Mouse (Mus musculus): ENCODE data around the gene Dctn5. TPM values are rescaled to one million over a fixed set of nuclear protein-coding genes. Genes with fewer than 3 reads are reported as not detected.
A peak's percentile ranks its signal among the peaks of the same experiment; 100 is the strongest.

The Dctn5 gene
- polyA plus RNA-seq, 1 experiment from 2014 or later: 162 TPM

DNA sequence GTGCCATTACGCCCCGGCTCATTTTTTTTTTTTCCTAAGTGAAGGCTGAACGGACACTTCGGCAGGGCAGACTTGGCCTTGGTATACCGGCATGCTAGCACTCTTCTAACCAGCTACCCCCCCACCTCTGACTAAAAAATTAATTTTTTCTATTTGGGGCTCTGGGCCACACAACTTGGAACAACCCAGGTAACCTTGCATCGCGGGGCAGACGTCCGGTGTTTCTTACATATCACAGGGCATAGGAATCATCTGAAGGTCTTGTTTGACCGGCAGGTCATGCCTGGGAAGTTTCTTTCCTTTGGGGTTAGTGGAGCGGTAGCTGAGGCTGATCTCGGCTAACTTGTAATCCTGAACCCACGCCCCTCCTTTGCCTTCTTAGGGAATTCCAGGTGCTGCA is 25.6 kb downstream of the Dctn5 start:
- Histone ChIP-seq H3K36me3 (ENCODE audit: control insufficient read depth, insufficient read depth, low read length) (peaks cover 26% of the 10 kb centered on the region), H3K4me3 (ENCODE audit: low read depth, low read length) (peak overlapping the region; percentile 58), H3K9me3 (replicated peaks; ENCODE audit: control insufficient read depth, low read length) (no peaks in the 10 kb centered on the region), H3K27ac (ENCODE audit: low read depth, low read length) (peak overlapping the region; percentile 84), H3K4me1 (ENCODE audit: control insufficient read depth, insufficient read depth, low read length) (peaks cover 18% of the 10 kb centered on the region), H3K9ac (ENCODE audit: low read length) (peak overlapping the region; percentile 79), H3K27me3 (replicated peaks; ENCODE audit: control insufficient read depth, insufficient read depth, low read length) (no peaks in the 10 kb centered on the region), H3K4me2 (ENCODE audit: low read length) (peak overlapping the region; percentile 92)
- DNase-seq (ENCODE audit: low spot score): no peak
- 3% methylated on average over 13 of the region's 13 CpGs for WGBS
- ATAC-seq: no peak

DNA sequence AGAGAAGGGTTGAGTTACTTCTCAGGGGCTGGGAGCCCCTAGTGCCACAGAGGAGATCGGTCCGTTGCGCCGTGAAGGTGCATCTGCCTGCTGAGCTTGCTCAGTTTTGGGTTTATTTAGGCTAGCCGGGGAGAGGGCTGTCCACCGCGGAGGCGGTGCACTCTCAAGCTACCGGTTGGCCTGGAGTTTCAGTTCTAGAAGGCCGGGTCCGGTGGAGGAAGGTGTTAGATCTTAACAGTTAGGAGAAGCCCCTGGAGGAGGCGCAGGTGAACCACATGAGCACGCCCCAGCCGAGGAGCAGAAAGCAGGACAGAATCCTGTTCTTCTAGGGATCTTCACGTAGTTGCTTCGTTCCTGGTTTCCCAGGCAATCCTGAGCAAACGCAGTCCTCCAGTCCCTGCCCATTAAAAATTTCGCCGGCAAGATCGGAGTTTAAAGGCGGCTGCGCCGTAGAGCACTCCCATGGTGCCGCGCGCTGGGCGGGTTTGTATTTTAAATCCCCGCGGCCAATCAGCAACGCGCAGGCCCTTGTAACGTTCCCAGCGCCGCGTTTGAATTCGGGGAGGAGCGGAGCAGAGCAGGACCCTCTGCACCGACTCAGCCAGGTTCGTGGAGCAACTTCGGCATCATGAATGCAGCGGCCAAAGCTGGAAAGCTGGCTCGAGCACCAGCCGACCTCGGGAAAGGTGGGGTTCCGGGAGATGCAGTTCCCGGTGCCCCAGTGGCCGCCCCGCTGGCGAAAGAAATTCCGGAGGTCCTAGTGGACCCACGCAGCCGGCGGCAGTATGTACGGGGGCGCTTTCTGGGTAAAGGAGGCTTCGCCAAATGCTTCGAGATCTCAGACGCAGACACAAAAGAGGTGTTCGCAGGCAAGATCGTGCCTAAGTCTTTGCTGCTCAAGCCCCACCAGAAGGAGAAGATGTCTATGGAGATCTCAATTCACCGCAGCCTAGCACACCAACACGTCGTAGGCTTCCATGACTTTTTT is 26.4 kb downstream of the Dctn5 start, which contains the start of gene Plk1:
TSS of gene Plk1 (plus strand) at position 525 of the 988 bp plus-strand sequence.
- peaks cover 18% of the 10 kb centered on the region for H3K4me1 ChIP-seq (ENCODE audit: control insufficient read depth, insufficient read depth, low read length)
- peak; percentile 94 for DNase-seq (ENCODE audit: low spot score)
- no peaks in the 10 kb centered on the region for H3K9me3 ChIP-seq (replicated peaks; ENCODE audit: control insufficient read depth, low read length)
- peak within 1 kb of the TSS; percentile 58 for H3K4me3 ChIP-seq (ENCODE audit: low read depth, low read length)
- peak within 1 kb of the TSS; percentile 84 for H3K27ac ChIP-seq (ENCODE audit: low read depth, low read length)
- peak; percentile 96 for ATAC-seq
- WGBS: under 1% methylated on average over 63 of the region's 63 CpGs
- peak within 1 kb of the TSS; percentile 92 for H3K4me2 ChIP-seq (ENCODE audit: low read length)
- H3K27me3 ChIP-seq (replicated peaks; ENCODE audit: control insufficient read depth, insufficient read depth, low read length): no peaks in the 10 kb centered on the region
- peaks cover 30% of the 10 kb centered on the region for H3K36me3 ChIP-seq (ENCODE audit: control insufficient read depth, insufficient read depth, low read length)
- H3K9ac ChIP-seq (ENCODE audit: low read length): peak within 1 kb of the TSS; percentile 79

DNA sequence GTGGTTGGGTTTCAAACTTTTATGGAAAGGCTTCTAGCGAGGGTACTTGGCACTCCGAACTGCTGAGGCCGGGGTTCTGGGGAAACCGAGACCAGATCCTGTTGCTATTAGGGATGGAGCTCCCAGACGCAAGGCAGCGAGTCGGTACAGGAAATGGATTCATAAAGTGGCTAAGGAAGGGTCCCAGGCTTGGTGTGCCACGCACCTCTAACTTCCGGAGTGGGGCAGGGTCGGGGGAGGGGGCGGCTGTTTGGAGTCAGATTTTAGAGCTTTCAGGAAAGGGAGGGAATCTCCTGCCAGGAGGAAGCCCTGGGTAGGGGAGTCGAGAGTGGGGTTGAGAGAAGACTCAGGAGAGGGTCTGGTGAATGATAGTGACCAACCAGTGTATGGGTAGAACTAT is 27.2 kb downstream of the Dctn5 start:
- under 1% methylated on average over 12 of the region's 12 CpGs for WGBS
- H3K9ac ChIP-seq (ENCODE audit: low read length): peak overlapping the region; percentile 79
- no peak for DNase-seq (ENCODE audit: low spot score)

DNA sequence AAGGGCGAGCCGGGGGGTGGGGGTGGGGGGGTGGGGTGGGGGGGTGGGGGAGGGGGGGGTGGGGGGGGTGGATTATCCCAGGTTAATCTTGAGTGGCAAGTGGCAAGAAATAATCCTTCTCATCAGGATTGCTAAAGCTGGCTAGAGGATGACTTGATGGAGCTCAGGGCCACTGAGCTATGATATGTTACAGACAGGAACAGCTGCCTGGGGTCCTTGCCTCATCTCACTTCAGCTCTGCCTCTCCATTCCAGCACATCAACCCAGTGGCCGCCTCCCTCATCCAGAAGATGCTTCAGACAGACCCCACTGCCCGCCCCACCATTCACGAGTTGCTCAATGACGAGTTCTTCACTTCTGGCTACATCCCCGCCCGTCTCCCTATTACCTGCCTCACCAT is 30.9 kb downstream of the Dctn5 start:
- H3K4me2 ChIP-seq (ENCODE audit: low read length): no peak overlapping the region
- no peak for ATAC-seq
- no peak overlapping the region for H3K4me3 ChIP-seq (ENCODE audit: low read depth, low read length)
- 95% methylated on average over 6 of the region's 8 CpGs for WGBS
- H3K9me3 ChIP-seq (replicated peaks; ENCODE audit: control insufficient read depth, low read length): no peaks in the 10 kb centered on the region
- no peaks in the 10 kb centered on the region for H3K27me3 ChIP-seq (replicated peaks; ENCODE audit: control insufficient read depth, insufficient read depth, low read length)
- DNase-seq (ENCODE audit: low spot score): no peak
- no peak overlapping the region for H3K9ac ChIP-seq (ENCODE audit: low read length)
- peaks cover 74% of the 10 kb centered on the region for H3K36me3 ChIP-seq (ENCODE audit: control insufficient read depth, insufficient read depth, low read length)
- H3K27ac ChIP-seq (ENCODE audit: low read depth, low read length): no peak overlapping the region
- peaks cover 11% of the 10 kb centered on the region for H3K4me1 ChIP-seq (ENCODE audit: control insufficient read depth, insufficient read depth, low read length)

More for the DNA sequence above, 27.2 kb downstream of the Dctn5 start:
- H3K4me1 ChIP-seq (ENCODE audit: control insufficient read depth, insufficient read depth, low read length): peaks cover 18% of the 10 kb centered on the region
- no peak for ATAC-seq
- H3K27me3 ChIP-seq (replicated peaks; ENCODE audit: control insufficient read depth, insufficient read depth, low read length): no peaks in the 10 kb centered on the region
- H3K4me3 ChIP-seq (ENCODE audit: low read depth, low read length): peak overlapping the region; percentile 58
- H3K9me3 ChIP-seq (replicated peaks; ENCODE audit: control insufficient read depth, low read length): no peaks in the 10 kb centered on the region
- no peak overlapping the region for H3K27ac ChIP-seq (ENCODE audit: low read depth, low read length)
- H3K36me3 ChIP-seq (ENCODE audit: control insufficient read depth, insufficient read depth, low read length): peaks cover 37% of the 10 kb centered on the region
- H3K4me2 ChIP-seq (ENCODE audit: low read length): peak overlapping the region; percentile 92

DNA sequence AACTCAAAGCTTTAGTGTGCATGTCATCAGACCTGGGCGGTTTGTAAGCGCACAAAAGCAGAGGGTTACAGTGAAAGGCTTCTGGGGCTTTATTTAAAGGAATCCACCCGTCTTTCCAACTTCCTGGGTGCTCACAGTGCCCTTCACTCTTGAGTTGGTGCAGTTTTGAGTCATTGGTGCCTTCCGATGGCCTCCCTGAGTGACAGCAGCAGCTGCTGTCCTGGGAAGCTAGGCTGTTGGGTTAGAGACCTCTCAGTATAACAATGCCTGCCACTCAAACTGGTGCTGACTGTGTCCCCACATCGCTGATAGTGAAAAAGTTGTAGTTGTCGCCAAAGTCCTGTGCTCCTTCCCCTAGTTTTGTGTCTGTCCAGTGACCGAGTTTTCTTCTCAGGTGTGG is 34.4 kb downstream of the Dctn5 start:
- ATAC-seq (no peak), DNase-seq (ENCODE audit: low spot score) (no peak)
- Histone ChIP-seq H3K4me2 (ENCODE audit: low read length) (no peak overlapping the region), H3K27me3 (replicated peaks; ENCODE audit: control insufficient read depth, insufficient read depth, low read length) (no peaks in the 10 kb centered on the region), H3K27ac (ENCODE audit: low read depth, low read length) (no peak overlapping the region), H3K36me3 (ENCODE audit: control insufficient read depth, insufficient read depth, low read length) (peaks cover 80% of the 10 kb centered on the region), H3K4me1 (ENCODE audit: control insufficient read depth, insufficient read depth, low read length) (no peaks in the 10 kb centered on the region), H3K4me3 (ENCODE audit: low read depth, low read length) (no peak overlapping the region), H3K9ac (ENCODE audit: low read length) (no peak overlapping the region), H3K9me3 (replicated peaks; ENCODE audit: control insufficient read depth, low read length) (no peaks in the 10 kb centered on the region)
- WGBS: 89% methylated on average over 7 of the region's 7 CpGs

DNA sequence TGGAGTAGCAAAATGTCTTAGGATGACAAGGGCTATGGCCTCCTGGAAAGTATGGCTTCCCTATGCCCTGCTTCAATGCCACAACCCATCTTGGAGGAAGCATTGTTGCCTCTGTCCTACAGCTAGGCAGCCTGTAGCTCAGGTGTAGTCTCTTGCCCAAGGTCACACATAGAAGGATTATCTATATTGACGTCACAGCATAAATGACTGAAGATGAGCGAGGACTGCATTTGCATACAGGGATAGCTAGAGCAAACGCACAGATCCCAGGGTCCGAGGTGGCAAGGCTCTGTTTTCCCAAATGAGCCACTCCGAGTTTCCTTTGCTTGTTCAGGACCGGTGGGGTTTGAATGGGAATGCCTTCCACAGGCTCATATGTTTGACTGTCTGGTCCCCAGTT is 37.9 kb downstream of the Dctn5 start:
- Histone ChIP-seq H3K4me3 (ENCODE audit: low read depth, low read length) (no peak overlapping the region), H3K4me1 (ENCODE audit: control insufficient read depth, insufficient read depth, low read length) (no peaks in the 10 kb centered on the region), H3K27ac (ENCODE audit: low read depth, low read length) (no peak overlapping the region), H3K4me2 (ENCODE audit: low read length) (no peak overlapping the region), H3K9ac (ENCODE audit: low read length) (no peak overlapping the region), H3K9me3 (replicated peaks; ENCODE audit: control insufficient read depth, low read length) (no peaks in the 10 kb centered on the region), H3K27me3 (replicated peaks; ENCODE audit: control insufficient read depth, insufficient read depth, low read length) (no peaks in the 10 kb centered on the region), H3K36me3 (ENCODE audit: control insufficient read depth, insufficient read depth, low read length) (peaks cover 50% of the 10 kb centered on the region)
- WGBS: 82% methylated on average over 6 of the region's 6 CpGs
- DNase-seq (ENCODE audit: low spot score) (no peak), ATAC-seq (no peak)

DNA sequence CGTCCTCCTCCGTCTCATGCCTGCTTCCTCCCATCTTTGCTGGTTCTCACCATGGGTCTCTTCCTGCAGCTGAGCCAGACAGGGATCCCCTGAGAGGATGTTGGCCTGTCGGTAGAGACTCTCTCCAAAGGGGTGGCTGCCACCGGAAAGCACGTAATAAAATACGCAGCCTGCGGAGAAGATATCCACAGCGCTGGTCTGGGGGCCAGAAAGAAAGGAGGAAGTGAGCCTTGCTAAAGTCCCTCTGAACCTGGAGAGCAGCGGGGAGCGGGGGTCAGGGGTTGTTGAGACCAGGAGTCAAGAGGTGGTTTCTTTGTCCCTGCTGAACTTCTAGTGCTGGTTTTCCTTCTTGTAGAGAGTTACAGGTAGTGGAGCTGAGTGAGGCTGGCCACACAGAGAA is 38.8 kb downstream of the Dctn5 start:
- no peak for DNase-seq (ENCODE audit: low spot score)
- H3K36me3 ChIP-seq (ENCODE audit: control insufficient read depth, insufficient read depth, low read length): peaks cover 41% of the 10 kb centered on the region
- no peaks in the 10 kb centered on the region for H3K27me3 ChIP-seq (replicated peaks; ENCODE audit: control insufficient read depth, insufficient read depth, low read length)
- H3K4me2 ChIP-seq (ENCODE audit: low read length): no peak overlapping the region
- no peak overlapping the region for H3K9ac ChIP-seq (ENCODE audit: low read length)
- no peaks in the 10 kb centered on the region for H3K9me3 ChIP-seq (replicated peaks; ENCODE audit: control insufficient read depth, low read length)
- no peak overlapping the region for H3K27ac ChIP-seq (ENCODE audit: low read depth, low read length)
- H3K4me3 ChIP-seq (ENCODE audit: low read depth, low read length): no peak overlapping the region
- WGBS: 87% methylated on average over 10 of the region's 10 CpGs
- no peak for ATAC-seq
- no peaks in the 10 kb centered on the region for H3K4me1 ChIP-seq (ENCODE audit: control insufficient read depth, insufficient read depth, low read length)

DNA sequence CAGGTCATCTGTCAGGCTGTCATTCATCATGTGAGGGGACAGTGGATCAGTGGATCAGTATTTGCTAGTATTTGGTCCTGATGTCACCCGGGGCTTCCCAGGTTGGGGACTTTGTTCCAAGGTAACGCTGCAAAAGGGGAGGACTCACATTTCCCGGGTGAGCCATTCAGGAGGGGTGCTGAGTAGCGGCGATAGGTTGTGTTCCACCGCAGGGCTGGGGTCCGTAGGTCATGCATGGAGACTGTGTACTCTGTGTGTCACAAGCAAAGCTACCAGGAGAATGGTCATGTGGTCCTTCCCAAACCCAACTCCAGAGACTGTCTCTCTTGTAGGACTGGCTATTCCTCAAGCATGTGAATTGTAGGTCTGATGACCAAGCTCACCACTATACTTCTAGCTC is 47.9 kb downstream of the Dctn5 start:
- H3K27ac ChIP-seq (ENCODE audit: low read depth, low read length): no peak overlapping the region
- H3K36me3 ChIP-seq (ENCODE audit: control insufficient read depth, insufficient read depth, low read length): no peaks in the 10 kb centered on the region
- DNase-seq (ENCODE audit: low spot score) (no peak), ATAC-seq (no peak)
- H3K9ac ChIP-seq (ENCODE audit: low read length): no peak overlapping the region
- WGBS: 92% methylated on average over 7 of the region's 7 CpGs
- H3K4me1 ChIP-seq (ENCODE audit: control insufficient read depth, insufficient read depth, low read length): no peaks in the 10 kb centered on the region
- H3K27me3 ChIP-seq (replicated peaks; ENCODE audit: control insufficient read depth, insufficient read depth, low read length): no peaks in the 10 kb centered on the region
- H3K4me2 ChIP-seq (ENCODE audit: low read length): no peak overlapping the region
- H3K9me3 ChIP-seq (replicated peaks; ENCODE audit: control insufficient read depth, low read length): no peaks in the 10 kb centered on the region
- no peak overlapping the region for H3K4me3 ChIP-seq (ENCODE audit: low read depth, low read length)

DNA sequence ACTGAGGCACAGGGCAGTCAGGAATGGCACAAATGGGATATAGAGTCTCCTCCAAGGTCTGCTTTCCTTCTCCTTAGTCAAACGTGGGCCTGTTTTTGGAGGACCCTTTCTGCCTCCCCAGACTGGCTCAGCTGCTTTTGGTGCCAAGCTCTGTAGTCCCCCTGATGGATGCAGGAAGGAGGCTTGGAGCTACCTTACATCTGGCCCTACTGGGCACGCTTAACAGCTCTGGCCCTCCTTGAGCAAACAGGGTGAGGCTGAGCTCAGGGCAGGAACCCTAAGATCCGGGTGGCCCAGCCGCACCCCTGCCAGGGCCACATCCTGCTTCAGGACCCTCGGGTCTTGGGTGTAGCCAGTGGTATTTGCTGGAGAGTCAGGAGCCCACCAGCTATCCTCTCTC is 51.7 kb downstream of the Dctn5 start:
- no peak overlapping the region for H3K4me2 ChIP-seq (ENCODE audit: low read length)
- DNase-seq (ENCODE audit: low spot score) (no peak), ATAC-seq (no peak)
- no peaks in the 10 kb centered on the region for H3K4me1 ChIP-seq (ENCODE audit: control insufficient read depth, insufficient read depth, low read length)
- no peak overlapping the region for H3K9ac ChIP-seq (ENCODE audit: low read length)
- H3K4me3 ChIP-seq (ENCODE audit: low read depth, low read length): no peak overlapping the region
- no peaks in the 10 kb centered on the region for H3K27me3 ChIP-seq (replicated peaks; ENCODE audit: control insufficient read depth, insufficient read depth, low read length)
- no peaks in the 10 kb centered on the region for H3K9me3 ChIP-seq (replicated peaks; ENCODE audit: control insufficient read depth, low read length)
- no peak overlapping the region for H3K27ac ChIP-seq (ENCODE audit: low read depth, low read length)
- 80% methylated on average over 5 of the region's 5 CpGs for WGBS
- H3K36me3 ChIP-seq (ENCODE audit: control insufficient read depth, insufficient read depth, low read length): no peaks in the 10 kb centered on the region
